Mouse (Mus musculus) B cell, adult 2 months (primary cell): ENCODE measurements at regions not wholly inside any gene's neighbourhood (a gene's known extent, or its start where the extent isn't known, plus 50 kb on each side); places are given as distances from the start of the nearest gene placed in this dataset.

ENCODE experiments used
- DNase-seq, 2 experiments: peaks; one replicate each; pipeline ENCODE4 v3.0.0; 2022

DNA sequence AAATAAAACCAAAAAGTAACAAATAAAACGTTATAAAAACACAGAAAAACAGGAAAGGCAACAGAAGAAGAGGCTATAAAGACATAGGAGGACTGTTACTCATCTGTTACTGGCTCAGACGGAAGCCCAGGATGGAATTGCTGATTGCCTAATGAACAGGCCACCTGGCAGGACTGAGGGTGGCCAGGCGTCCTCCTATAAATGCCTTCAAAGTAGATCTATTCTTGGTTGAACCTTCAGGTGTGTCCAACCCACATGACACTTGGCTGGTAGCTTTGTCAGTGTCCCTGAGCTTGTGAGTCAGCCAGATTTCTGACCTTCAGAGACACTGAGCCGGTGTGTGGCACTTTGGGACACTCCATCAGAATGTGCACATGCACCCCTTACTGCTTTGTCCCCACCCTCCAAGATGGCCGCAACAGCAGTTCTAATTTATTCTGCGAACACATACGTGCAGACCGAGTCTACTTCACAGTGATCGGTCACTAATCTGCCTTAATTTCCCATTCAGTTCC lies 222.5 kb upstream of the Runx1 start:
- no peak for DNase-seq

DNA sequence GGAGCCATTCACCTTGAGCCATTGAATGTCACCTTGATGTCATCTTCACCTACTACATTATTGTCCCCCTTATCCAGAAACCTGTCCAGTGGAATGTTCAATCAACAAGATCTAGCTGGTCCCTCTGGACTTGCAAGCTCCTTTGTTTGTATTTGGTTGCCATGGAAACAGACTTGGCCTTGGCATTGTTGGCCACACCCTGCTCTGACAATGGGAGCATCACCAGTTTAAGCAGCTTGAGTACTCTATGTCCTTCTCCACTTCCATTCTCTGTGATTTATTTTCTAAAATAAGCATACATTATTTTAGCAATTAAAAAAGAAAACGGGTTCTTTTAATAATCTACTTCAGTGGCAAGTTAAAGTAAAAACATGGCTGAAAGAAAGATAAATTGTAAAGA lies 221.6 kb upstream of the Runx1 start:
- no peak for DNase-seq

GRCm38 (mm10) chr16:93046221-93046620 lies 220.3 kb upstream of the Runx1 start:
- no peak for DNase-seq

DNA sequence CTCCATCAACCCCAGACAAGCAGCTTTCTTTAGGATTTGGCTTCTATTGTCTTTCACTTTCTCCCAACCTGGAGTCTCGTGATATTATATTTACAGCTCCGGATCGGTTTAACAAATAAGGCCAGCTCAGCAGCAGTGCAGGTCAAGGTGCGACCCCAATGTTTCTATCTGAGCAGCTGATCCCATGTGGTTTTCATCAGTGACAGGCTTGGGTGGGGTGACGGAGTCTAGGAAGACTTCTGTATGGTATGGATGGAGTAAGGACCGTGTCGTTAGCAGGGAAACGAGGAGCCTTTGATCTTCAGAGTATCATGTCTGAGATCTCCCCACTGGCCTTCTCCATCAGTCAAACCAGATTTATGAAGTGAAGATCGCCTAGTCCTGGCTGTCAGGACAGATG lies 217.4 kb upstream of the Runx1 start:
- no peak for DNase-seq

DNA sequence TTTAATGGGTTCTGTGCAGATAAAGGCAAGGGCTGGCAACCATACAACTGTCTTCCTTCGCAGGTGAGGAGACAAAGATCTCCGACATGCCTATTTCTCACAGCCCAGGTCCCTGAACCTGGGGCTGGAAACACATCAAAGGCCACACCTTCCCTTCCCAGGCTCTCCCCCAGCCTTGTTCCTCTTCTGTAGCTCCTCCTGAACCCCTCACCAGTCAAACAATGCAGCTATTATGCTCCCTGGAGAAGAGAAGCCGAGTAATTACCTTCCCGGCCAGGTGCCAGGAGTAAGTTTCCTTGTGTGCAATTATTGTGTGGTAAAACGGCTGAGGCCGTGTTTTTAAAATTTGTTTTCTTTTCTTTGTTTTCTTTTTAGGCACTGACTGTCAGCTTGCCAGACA lies 217.0 kb upstream of the Runx1 start:
- no peak for DNase-seq

DNA sequence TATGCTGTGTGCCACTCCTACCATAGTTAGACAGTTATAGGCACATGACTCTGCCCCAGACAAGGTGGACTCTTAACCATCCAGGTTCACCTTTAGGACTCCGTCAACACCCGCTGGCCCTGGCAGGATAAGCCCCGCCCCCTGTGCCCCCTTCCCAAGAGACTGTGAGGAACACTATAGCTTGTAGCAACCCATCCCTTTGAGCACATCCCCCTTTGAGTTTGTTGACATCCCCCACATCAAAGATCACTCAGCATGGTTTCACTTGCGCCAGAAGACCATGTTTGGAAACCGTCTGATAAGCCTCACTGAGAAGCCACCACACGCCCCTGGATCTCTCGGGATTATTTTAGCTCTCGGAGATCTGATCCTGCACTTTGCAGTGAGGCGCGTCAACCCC lies 216.5 kb upstream of the Runx1 start:
- DNase-seq, result no peak

DNA sequence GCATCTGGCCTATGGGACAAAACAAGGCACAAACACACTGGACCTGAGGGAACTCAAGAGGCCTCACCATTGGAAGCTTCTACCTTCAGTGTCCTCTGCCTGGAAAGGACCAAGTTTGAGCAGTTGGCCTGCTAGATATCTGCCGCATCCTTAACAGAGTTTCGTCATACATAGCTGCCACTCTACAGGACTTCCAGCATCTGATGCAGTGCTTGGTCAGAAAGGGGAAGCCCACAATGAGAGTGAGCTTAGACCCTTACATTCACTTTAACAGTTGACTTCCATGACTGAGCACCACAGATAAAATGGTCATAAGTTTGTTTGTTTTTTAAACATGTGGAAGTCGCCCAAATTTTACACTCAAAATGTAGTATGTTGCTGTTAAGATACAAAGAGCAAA lies 215.9 kb upstream of the Runx1 start:
- no peak for DNase-seq

DNA sequence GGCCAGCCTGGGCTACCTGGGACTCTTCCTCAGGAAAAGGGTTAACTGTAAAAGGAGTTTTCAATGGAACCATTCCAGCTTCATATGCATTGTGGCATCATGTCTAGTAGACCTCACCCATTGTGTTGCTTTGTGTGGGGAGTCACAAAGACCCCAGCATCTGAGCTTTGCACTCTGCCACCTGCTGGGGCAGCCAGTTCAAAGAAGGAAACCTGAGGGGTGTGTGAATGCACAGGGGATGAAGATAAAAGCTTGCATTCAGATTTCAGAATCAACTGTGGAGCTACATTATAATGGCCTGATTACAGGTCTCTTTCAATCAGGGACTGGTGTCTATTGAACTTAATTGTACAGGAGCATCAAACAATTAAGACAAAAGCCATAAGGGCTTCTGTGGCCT lies 215.4 kb upstream of the Runx1 start:
- DNase-seq, result no peak

DNA sequence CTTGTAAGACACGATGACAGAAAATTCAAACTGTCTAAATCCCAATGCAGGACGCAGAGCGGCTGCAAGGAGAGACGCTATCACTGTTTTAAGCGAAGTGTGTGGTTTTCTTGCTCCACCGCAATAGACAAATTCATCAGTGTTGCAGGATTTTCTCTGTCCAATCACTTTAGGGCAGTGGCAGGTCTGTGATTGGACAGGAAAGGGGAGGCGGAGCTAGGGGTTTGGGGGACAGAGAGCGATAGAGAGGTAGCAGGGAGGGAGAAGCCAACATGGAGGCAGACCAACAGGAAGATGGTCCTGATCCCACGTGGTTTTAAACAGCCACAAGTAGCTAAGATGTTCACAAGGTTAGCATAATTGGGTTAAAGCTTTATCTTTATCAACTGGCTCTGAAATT lies 209.7 kb upstream of the Runx1 start:
- no peak for DNase-seq

GRCm38 (mm10) chr16:93033943-93034342 lies 208.0 kb upstream of the Runx1 start:
- DNase-seq, result peak in 1 of 2 experiments; percentile 5

GRCm38 (mm10) chr16:93031624-93032023 lies 205.7 kb upstream of the Runx1 start:
- DNase-seq, result no peak

DNA sequence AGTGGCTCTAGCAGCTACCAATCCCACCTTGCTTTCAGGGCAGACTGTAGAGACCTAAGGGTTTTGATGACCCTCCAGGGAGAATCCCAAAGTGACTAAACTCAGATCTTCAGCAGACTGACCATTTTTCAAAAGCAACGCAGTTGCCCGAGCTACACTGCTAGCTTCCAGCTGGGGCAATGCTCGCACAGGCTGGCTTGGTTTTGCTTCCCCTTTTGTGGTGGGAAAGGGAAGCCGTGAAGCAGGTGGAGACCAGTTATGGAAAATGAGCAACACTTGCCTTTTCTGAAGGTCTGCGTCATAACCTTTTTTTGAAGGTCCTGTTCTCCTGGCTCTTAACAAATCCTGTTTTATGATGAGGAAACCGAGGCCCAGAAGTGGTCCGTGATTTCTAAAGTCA lies 202.7 kb upstream of the Runx1 start:
- DNase-seq, result peak; percentile 55 to 60

DNA sequence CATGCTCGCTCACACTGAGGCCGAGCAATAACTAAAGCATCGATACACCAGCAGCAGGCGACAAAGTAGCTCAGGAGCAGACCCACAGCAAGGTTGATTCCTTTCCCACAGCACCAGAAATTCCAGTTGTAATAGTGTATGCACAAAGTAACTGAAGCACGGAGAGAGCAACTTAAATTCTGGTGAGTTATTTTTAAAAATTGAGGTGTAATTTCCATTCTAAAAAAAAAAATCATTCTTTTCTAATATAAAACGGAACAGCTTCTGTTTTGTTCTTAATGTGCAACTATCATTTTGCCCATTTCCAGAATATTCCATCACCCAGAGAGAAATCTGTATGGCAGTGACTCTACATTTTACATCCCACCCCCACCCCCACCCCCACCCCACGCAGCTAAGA lies 202.1 kb upstream of the Runx1 start:
- no peak for DNase-seq

DNA sequence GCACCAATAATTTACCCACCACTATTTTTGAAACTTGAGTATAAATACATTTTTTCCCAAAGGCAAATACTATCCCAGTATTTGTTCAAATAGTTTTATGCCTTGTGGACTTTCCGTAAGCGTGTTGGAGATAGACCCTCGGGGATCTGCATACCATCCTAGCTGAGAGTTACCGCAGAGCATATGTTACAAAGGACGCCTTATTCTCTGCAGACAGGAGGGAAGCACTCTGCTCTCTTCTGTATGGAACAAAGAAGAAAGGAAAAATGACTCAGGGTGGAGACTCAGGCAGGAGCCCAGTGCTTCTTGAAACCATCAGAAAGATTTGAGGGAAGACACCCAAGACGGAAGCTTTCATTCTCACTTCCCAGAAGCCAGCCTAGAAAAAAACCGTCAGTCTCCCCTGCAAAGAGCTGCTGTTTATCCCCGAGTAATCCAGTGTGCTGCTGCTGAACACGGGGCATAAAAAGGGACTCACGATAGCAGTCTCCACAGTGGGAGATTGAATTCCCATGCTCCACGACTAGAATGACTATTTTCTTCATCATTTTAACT lies 200.2 kb upstream of the Runx1 start:
- no peak for DNase-seq

GRCm38 (mm10) chr16:93019800-93020555 lies 194.0 kb upstream of the Runx1 start:
- DNase-seq, result peak; percentile 22 to 27

DNA sequence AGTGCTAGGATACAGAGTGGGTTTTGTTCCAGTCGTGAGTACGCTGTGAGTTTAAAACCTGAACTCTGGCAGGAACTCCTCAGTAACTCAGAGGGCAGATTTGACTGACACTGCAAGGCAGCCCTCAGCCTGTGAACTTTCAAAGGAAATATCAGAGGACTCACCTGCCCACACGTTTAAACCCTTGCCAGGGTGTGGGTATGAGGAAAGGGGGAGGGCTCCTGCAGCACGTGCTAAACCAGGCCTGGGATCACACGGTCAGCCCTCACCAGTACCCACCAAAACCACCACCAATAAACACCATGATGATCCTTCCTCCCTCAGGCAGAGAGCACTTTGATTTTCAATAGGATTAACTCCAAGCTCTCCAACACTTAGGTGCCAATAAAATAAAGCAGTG lies 192.8 kb upstream of the Runx1 start:
- no peak for DNase-seq

GRCm38 (mm10) chr16:93017025-93017424 lies 191.1 kb upstream of the Runx1 start:
- DNase-seq, result no peak

GRCm38 (mm10) chr16:93015636-93016035 lies 189.7 kb upstream of the Runx1 start:
- DNase-seq, result no peak

DNA sequence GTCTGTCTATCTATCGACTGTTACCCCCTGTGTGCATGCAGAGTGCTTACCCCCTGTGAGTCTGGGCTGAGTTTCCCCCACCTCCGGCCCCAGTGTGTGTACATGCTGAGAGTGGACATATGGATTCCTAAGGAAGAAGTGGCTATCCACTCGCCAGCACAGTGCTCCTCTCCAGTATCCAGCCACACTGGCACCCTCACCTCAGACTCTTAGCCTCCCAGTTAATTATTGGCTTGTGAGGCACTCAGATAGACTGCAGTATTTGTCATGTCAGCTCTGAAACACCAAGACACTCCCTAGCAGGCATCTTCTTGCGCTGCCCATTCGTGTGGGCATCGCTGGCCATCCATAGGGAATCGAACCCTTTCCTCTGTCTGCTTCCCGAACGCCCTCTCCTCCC lies 189.0 kb upstream of the Runx1 start:
- no peak for DNase-seq

GRCm38 (mm10) chr16:93013881-93014280 lies 187.9 kb upstream of the Runx1 start:
- no peak for DNase-seq

GRCm38 (mm10) chr16:93013256-93013655 lies 187.3 kb upstream of the Runx1 start:
- no peak for DNase-seq

GRCm38 (mm10) chr16:93011474-93011873 lies 185.5 kb upstream of the Runx1 start:
- DNase-seq, result no peak

DNA sequence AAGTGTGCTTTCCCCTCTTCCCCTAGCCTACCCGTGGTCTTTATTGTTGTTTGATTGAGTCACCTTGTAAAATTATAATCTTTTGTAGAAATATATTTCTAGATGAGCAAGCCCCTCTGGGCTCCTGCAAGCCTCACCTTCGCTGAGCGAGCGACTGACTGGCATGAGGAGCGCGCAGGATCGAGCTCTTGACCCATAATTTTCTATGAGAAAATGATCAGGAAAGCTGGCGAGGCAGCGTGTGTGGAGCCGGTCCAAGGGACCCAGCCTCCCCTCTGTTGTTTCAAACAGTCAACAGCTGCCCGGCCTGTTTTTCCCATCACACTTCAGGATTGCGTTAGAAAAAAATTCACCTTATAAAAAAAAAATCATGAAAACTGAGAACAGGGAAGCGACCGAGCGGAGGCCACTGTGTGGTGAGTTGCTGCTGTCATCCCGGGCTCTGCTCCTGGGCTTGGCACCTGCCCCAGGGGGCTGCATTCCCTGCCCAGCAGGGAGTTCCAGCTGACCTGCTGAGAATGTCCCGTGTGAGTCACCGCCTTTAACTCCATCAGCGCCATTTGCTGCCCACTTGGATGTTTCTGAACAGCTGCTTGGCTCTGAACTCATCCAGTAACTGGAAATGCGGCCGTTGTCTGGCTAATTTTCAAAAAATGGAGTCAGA lies 180.5 kb upstream of the Runx1 start:
- no peak for DNase-seq

DNA sequence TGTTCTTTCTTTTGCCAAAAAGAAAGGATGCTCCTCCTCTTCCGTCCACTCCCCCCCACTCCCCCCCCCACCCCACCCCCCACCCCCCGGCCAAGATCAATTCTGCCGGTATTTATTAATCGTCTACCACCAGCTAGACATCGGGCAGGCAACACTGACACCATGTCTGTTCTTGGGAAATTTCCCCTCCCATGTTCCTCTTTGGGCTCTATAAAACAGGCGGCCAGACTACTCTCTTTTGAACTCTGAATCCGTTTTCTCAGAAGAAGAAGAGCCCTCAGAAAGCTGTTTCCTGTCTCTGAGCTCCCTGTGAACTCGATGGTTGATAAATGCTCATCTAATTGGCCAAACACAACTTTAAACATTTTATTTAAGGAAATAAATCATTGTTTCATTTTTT lies 179.5 kb upstream of the Runx1 start:
- no peak for DNase-seq
